Mouse (Mus musculus) layer of hippocampus, postnatal 10 days (tissue): ENCODE data around the gene Ocln. TPM values are rescaled to one million over a fixed set of nuclear protein-coding genes. Genes with fewer than 3 reads are reported as not detected.
"Not testable (repeated sequence)": the region's sequence is repeated elsewhere in the genome, so short reads cannot be mapped to it uniquely, and the experiment has no call there.

Source experiments
- DNase-seq, 2 experiments: peaks; one replicate each; pipeline ENCODE4 v3.0.0; 2021; ENCODE audit warnings: low spot score in 2 of 2
- total RNA-seq, 2 experiments: library from RNA; stranded (reverse); gene quantifications; 2 replicates each; pipeline ENCODE4 v1.2.3; 2021

The Ocln gene
- total RNA-seq, 2 experiments from 2014 or later, result 14.7 to 15.8 TPM

DNA sequence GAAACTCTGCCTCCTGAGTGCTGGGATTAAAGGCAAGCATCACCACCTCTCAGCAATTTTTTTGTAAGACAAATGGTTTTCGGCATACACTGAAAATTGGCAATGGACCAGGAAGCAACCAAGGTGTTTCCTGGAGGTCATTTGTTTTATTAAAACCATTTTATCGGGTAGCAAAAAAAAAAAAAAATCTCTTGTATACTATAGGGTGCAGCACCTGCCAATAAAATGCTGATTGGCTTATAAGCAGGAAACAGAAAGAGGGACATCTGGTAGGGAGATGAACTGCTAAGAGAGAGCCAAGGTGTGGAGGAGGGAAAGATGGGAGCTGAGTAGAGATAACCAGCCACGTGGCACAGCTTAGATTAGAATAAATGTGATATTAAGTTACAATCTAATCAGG lies 7.0 kb downstream of the Ocln start:
- DNase-seq, result no peak

DNA sequence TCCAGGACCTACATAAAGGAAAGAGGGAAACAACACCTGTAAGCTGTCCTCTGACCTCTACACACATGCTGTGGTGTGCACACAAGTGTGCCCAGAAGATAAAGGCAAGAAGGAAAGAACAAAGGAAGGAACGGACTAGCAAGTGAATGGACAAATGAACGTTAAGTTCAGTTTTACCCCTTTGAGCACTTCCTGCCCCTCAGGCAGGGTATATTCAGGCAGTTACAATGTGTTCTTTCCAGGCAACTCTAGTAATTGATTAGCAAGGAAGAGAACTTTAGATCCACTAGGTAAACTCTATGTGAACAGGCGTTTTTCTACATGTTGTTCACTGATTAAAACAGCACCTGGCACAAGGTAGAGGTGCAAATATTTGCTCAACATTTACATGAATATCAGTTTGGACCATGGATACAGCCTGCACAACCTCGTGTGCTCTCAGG lies 8.3 kb downstream of the Ocln start:
- no peak for DNase-seq

DNA sequence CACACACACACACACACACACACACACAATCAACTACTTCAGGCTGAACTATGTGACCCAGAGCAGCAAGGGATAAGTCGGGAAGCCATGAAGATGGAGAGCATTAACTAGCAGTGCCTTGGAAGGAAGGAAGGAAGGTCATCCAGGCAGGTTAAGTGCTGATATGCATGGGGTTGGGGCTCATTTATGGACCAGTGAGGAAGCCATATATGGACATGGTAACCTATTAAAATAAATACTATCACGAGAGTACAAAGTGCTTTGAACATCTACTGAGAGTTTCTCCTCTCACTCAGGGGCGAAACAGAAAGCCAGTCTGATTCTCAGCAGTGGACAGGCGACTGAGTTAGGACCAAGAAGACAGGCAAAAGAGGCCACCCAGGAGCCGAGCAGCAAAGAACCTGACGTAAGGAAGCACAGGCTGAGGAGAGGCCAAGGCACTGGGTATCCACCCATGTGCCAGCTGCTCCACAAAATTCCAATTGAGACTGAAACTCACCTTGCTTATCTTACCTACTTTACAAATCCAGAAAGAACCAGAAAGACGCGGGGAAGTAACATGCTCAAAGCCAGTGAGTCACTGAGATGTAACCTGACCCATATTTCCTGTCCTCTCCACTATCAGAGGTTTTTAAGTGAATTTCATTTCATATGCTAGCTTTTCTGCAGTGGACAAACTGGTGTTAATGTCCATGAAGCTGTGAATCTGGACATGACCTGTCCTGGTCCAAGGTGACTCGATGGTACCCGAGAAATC lies 9.3 kb downstream of the Ocln start:
- DNase-seq, result no peak

DNA sequence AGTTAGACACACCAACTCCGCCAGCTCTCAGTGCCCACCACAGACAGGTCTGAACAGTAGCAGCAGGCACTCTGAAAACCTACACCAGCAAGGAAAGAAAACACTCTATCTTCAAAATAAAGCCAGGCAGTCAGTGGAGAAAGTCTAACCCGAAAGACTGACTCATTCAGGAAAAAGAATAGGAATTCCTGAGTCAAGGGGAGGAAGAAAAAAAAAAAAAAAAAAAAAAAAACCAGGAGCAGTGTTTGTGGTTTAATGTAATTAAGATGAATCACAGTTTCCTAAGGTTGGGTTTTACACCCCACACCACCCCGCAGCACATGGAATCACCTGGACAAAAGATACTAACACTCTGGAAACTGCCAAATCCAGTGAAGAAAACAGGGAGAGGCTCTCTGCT lies 16.4 kb downstream of the Ocln start:
- no peak for DNase-seq

DNA sequence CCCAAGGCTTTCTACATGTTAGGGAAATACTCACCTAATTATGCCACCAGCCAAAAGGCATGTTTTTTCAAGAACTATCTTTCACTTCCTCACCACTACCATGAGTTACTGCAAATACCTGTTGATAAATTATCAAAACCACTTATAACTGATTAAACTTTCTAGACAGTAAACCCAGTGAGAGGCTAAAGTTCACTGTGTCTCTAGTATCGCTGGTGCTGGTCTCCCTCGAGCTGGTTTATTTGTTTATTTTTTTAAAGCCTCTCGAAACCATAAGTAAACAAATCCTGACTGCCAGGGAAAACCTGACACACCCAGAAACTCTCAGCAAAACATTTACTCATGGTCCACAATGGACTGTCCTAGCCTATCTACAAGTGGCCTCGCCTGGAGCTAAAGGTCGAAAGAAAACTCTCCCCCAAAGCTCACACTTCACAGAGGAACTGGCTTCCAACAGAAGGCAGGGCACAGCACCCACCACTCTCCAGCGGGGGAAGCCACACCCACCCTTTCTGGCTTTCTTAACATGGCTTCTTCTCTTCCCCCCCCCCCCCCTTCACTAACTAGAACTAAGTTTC lies 19.6 kb downstream of the Ocln start:
- DNase-seq, result no peak

- no peak for DNase-seq
Measured at GRCm38 (mm10) chr13:100526649-100527038, 25.9 kb downstream of the Ocln start.

DNA sequence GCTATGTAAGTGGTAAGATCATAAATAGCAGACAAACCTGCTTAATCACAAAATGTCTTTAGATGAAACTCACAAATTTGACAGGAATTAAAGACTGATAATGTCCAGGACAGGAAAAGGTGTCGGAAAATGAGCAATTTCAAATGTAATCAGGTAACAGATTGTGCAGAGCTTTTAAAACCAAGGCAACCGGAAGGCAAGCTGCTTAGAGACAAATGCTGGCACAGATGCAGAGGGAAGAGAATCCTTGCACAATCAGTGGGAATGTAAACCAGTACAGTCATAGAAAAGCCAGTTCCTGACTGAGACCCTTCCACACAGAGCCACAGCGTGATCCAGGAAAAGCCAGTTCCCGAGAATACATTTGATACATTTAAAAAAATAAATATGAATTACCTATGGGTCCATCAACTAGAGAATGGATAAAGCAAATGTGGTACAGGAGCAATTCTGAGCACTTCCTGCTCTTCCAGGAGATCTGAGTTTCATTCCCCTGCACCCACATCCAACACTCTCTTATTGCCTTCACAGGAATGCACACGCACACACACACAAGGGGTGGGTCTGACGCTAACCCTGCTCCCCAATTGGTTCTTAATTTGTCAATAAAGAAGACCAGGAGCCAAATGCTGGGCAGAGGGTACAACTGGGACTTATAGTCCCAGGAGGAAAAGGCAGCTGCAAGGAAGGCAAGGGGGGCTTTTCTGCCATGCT lies 26.4 kb downstream of the Ocln start:
- DNase-seq, result peak; percentile 22 to 40

- DNase-seq, result no peak
Measured at GRCm38 (mm10) chr13:100524896-100525295, 27.6 kb downstream of the Ocln start.

GRCm38 (mm10) chr13:100523698-100524097 lies 28.8 kb downstream of the Ocln start:
- no peak for DNase-seq

GRCm38 (mm10) chr13:100521724-100522591 lies 30.6 kb downstream of the Ocln start:
- no peak for DNase-seq

DNA sequence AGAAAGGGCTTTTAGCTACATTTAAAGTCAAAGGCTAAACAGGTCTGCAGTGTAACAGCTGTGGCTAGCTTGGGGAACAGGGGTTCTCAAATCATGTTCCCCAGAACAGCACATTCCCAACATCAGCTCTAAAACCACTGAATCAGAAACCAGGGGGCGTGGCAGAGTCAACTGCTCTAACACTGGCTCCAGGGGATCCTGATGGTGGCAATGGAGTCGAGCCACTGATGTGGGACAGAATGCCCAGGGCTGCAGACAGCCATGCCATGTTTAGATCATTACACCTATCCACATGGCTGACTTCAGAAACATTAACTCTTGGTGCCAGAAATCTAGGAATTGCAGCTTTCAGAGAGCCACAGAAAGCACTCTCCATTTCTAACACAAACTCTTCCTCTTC lies 33.4 kb downstream of the Ocln start:
- no peak for DNase-seq

DNA sequence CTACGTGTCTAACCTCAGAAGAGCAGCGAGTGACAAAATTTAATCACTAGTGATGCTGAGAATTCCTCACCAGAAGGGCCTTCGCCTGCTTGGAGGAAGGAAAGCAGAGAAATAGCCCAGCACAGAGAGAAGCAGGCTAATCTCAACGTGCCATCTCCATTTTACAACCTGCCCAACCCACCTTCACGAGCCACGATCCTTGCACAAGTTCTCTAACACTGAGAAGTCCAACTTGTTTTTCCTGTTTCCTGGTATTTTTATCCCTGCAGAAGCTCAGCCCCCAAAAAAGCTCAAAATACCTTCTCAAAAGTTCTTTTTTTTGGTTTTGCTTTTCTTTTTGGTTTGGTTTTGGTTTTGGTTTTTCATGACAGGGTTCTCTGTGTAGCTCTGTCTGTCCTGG lies 34.3 kb downstream of the Ocln start:
- DNase-seq, result no peak

- no peak for DNase-seq
Measured at GRCm38 (mm10) chr13:100517652-100518153, 34.8 kb downstream of the Ocln start.

DNA sequence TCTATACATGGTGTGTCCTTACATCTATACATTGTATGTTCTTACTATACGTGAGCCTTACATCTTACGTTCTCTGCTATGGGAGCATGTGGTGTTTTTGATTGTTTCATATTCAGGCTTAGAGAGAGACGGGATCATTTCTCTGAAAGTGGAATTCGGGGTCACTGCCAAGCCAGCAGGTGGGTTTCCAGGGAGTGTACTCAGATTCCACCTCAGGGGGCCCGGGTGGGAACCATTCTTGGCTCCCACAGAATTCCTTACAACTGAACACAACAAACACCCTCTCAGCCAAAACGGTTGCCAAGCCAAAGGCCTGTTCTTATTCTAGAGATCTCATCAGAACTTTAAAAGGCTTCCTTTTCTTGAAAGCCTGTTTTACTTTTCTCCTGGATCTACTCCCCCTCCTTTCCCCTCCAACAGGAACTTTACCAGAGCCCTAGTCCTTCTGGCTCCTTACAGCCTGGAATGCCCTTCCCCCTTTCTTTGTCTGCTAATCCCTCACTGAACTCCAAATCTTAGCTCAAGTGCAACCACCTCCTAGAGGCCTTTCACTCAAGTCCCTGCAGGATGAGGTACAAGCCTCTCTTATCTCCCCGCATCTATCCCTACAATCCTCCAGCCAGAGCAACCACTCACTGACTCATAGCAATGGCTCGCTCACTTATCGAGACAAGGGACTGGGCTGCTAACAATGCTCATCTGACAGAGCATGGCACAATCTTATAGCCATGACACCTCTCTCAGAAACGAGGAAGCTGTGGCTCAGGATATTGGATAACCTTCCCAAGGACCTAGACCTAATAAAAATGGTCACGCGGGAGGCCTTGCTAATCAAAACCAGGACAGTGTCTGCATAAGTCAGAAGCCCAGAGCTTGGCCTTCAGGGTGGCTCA lies 36.1 kb downstream of the Ocln start:
- peak; percentile 10 to 34 for DNase-seq

DNA sequence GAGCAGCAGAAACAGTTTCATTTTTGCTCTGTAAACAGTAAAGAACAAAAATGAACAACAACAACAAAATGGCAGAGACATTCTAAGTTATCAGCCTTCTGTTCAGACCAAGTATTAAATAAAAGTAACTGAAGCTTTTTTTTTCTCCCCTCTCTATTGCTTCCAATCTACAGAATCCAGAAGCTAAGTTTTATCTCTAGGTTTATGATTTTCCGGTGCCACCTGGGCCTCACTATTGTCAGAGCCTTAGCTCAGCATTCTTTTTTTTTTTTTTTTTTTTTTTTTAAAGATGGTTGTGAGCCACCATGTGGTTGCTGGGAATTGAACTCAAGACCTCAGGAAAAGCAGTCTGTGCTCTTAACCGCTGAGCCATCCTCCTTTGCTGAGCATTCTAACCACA lies 39.7 kb downstream of the Ocln start:
- DNase-seq, result no peak

- DNase-seq, result no peak
Measured at GRCm38 (mm10) chr13:100511860-100512364, 40.6 kb downstream of the Ocln start.

DNA sequence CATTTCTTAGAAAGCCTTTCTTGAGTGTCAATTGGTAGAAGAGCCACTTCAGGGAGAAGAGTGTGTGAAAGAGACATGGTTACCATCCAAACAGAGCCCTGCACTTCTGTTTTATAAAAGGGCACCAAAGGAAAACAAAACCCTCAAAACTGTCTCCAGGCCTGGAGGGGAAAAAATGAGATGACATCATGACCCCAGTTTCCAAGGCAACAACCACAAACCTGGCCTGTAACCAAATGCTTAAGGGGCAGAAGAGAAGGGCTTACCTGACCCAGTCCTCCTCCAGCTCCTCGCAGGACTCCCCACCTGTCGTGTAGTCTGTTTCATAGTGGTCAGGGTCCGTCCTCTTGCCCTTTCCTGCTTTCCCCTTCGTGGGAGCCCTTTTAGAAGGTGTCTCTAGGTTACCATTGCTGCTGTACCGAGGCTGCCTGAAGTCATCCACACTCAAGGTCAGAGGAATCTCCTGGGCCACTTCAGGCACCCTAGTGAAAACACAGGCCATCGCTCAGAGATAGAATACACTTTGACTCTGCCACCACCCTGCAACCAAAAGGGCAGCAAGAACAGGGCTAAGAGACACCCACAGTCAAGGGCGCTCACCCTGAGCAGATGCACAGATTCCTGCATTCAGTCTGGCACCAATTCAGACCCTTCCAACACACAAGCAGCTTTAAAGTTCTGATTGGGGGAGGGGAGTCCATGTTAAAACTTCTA lies 41.2 kb downstream of the Ocln start:
- no peak for DNase-seq

GRCm38 (mm10) chr13:100499625-100500024 lies 52.9 kb downstream of the Ocln start:
- not testable (repeated sequence) for DNase-seq

GRCm38 (mm10) chr13:100495337-100495736 lies 57.2 kb downstream of the Ocln start:
- no peak for DNase-seq
